Comparison of ENCODE assay signal across 8 mouse cellular contexts in genomic region chrX:142680391-142681055, GRCm38 (mm10). TPM values are rescaled to one million over a fixed set of nuclear protein-coding genes. Genes with fewer than 3 reads are reported as not detected.
A peak's percentile ranks its signal among the peaks of the same experiment; 100 is the strongest.
DNase-seq lines count a peak whose midpoint lies in the region; ATAC-seq and TF ChIP-seq lines count a peak whose summit lies in the region.

No protein-coding gene starts in this region.

- no peaks in the 10 kb centered on the region for H3K27me3 ChIP-seq in G1E (ENCODE audit: insufficient read depth, low read length)
- no peaks in the 10 kb centered on the region; the same call in 1 of the 2 replicates for H3K27me3 ChIP-seq in heart, embryonic 15.5 days
- no peaks in the 10 kb centered on the region for H3K27me3 ChIP-seq in midbrain, embryonic 14.5 days (ENCODE audit: control insufficient read depth, insufficient read depth, low read length)

- H3K36me3 ChIP-seq in G1E (replicated peaks), result peaks cover 24% of the 10 kb centered on the region
- H3K36me3 ChIP-seq in heart, embryonic 15.5 days, result no peaks in the 10 kb centered on the region
- no peaks in the 10 kb centered on the region for H3K36me3 ChIP-seq in midbrain, embryonic 14.5 days (ENCODE audit: control insufficient read depth, insufficient read depth, low read length)

- no peaks in the 10 kb centered on the region for H3K9me3 ChIP-seq in G1E (replicated peaks)
- H3K9me3 ChIP-seq in heart, embryonic 15.5 days (replicated peaks), result no peaks in the 10 kb centered on the region
- no peaks in the 10 kb centered on the region for H3K9me3 ChIP-seq in midbrain, embryonic 14.5 days (ENCODE audit: control insufficient read depth, low read length)

- no peak overlapping the region for H3K27ac ChIP-seq in cortical plate, adult 2 months (ENCODE audit: insufficient read depth, low read length)
- peak overlapping the region; percentile 97 for H3K27ac ChIP-seq in heart, embryonic 15.5 days
- peak overlapping the region; percentile 84 for H3K27ac ChIP-seq in midbrain, embryonic 14.5 days (replicated peaks; ENCODE audit: low read depth, low read length)

- TF ChIP-seq CTCF in G1E (IDR thresholded peaks at IDR 0.05; ENCODE audit: low read depth, low read length), result no peak
- TF ChIP-seq CTCF in cortical plate, adult 2 months (IDR thresholded peaks at IDR 0.05; ENCODE audit: extremely low read depth, insufficient read depth, low read length), result no peak

- peak overlapping the region; percentile 75 for H3K4me3 ChIP-seq in G1E (ENCODE audit: low read depth, low read length)
- H3K4me3 ChIP-seq in cortical plate, adult 2 months (ENCODE audit: insufficient read depth, low read length), result peak overlapping the region; percentile 92
- H3K4me3 ChIP-seq in heart, embryonic 15.5 days, result peak overlapping the region; percentile 71
- H3K4me3 ChIP-seq in midbrain, embryonic 14.5 days (replicated peaks; ENCODE audit: low read depth, low read length), result peak overlapping the region; percentile 56

- no peak for TF ChIP-seq POLR2A in cortical plate, adult 2 months (IDR thresholded peaks at IDR 0.05; ENCODE audit: extremely low read depth, insufficient read depth, low read length)

- H3K4me2 ChIP-seq in heart, embryonic 15.5 days, result peak overlapping the region; percentile 73
- peak overlapping the region; percentile 64 for H3K4me2 ChIP-seq in midbrain, embryonic 14.5 days (ENCODE audit: low read length)

- ATAC-seq in G1E (ENCODE audit: extremely low read depth, insufficient number of reproducible peaks, low FRiP score, poor library complexity, severe bottlenecking), result no peak; the same call in 1 of the 2 replicates
- peak; percentile 33; the same call in 1 of the 2 replicates for ATAC-seq in heart, embryonic 15.5 days (replicated peaks; ENCODE audit: insufficient number of reproducible peaks, insufficient read depth, low FRiP score, low read depth)
- no peak for ATAC-seq in midbrain, embryonic 14.5 days (ENCODE audit: low FRiP score, low TSS enrichment)

- intact Hi-C loops in heart, postnatal 25 days (cut with DNase I), result loop anchor here (5.0 kb wide), 3 partner anchors 57 to 128 kb away; no protein-coding TSS in a partner anchor
- intact Hi-C loops in left cerebral cortex, postnatal 36 days (cut with DNase I), result loop anchor here (5.0 to 10.0 kb wide), 2 partner anchors 118 to 124 kb away; no protein-coding TSS in a partner anchor

- peak overlapping the region; percentile 47 for H3K9ac ChIP-seq in heart, embryonic 15.5 days
- H3K9ac ChIP-seq in midbrain, embryonic 14.5 days (replicated peaks; ENCODE audit: low read length), result no peak overlapping the region

- H3K4me1 ChIP-seq in G1E (ENCODE audit: insufficient read depth, low read depth, low read length), result peaks cover 53% of the 10 kb centered on the region
- H3K4me1 ChIP-seq in cortical plate, adult 2 months (ENCODE audit: control insufficient read depth, insufficient read depth, low read length), result 0 out of 2 replicates have a peak, but pooled peaks cover 2% of the 10 kb centered on the region
- H3K4me1 ChIP-seq in heart, embryonic 15.5 days (replicated peaks), result peaks cover 18% of the 10 kb centered on the region
- H3K4me1 ChIP-seq in midbrain, embryonic 14.5 days (ENCODE audit: control insufficient read depth, insufficient read depth, low read length), result no peaks in the 10 kb centered on the region; the same call in 1 of the 2 replicates

- 13% methylated on average over 19 of the region's 19 CpGs for WGBS in heart, embryonic 15.5 days
- 29% methylated on average over 19 of the region's 19 CpGs for WGBS in midbrain, embryonic 14.5 days

- DNase-seq in heart, adult 11 months, result peak; percentile 91
- no peak for DNase-seq in heart, postnatal 25 days (ENCODE audit: low spot score)
- no peak for DNase-seq in G1E (ENCODE audit: low spot score)
- peak; percentile 29 to 38 for DNase-seq in left cerebral cortex, postnatal 36 days (ENCODE audit: low spot score in 2 of 2)
- DNase-seq in midbrain, embryonic 14.5 days, result peak; percentile 31
- peak; percentile 37 for DNase-seq in yolk sac, embryonic 10.5 days (ENCODE audit: low spot score)

RNA-seq across cellular contexts. Expression of gene Tmem164, which starts 0.7 kb away (rescaled TPM):
- total RNA-seq in heart, postnatal 25 days (2021), result 10 to 100 TPM; 22.8 to 39.9 TPM
- total RNA-seq in G1E (2014; fragmentation: Nextera tagmentation), result 64.3 and 68.6 TPM in 2 replicates
- total RNA-seq in G1E (2017), result 102 and 110 TPM in 2 replicates
- polyA plus RNA-seq in G1E (2012), result 36.5 and 41.1 TPM in 2 replicates
- 17.0 TPM in 2 replicates for polyA plus RNA-seq in cortical plate, adult 2 months (2012; rRNA removed)
- polyA plus RNA-seq in heart, embryonic 15.5 days (2015; fragmentation: Nextera tagmentation; extraction: Ambion mirVana), result 53.4 and 54.8 TPM in 2 replicates
- total RNA-seq in left cerebral cortex, postnatal 36 days (2021), result 10 to 100 TPM; 28.0 to 29.9 TPM
- polyA plus RNA-seq in midbrain, embryonic 14.5 days (2014; fragmentation: Nextera tagmentation; extraction: Ambion mirVana), result 10.6 and 14.0 TPM in 2 replicates

Comparison
In these comparisons a context has a peak if more than half of its experiments do, and no peak if none do; other contexts are left out.
1. DNase-seq: peak in heart, adult 11 months (single experiment), left cerebral cortex, postnatal 36 days (2 of 2), midbrain, embryonic 14.5 days (single experiment) and yolk sac, embryonic 10.5 days (single experiment); none in heart, postnatal 25 days (single experiment) and G1E (single experiment).
2. Peak in every context shown above with its lines, with median percentiles within 50 percentile points of each other: H3K4me3 ChIP-seq.